Mouse (Mus musculus) lung, adult 2 months (tissue): Measurements from ENCODE around the gene Retnlb. TPM values are rescaled to one million over a fixed set of nuclear protein-coding genes. Genes with fewer than 3 reads are reported as not detected.

Experiments
- DNase-seq: peaks from one replicate; pipeline ENCODE4 v3.0.0; 2022
- H3K4me1 ChIP-seq: fragments of 200-500 bp; 2 replicates; pipeline ENCODE4 v1.6.1; 2011; ENCODE audit warnings: low read length; ENCODE audit not compliant: control insufficient read depth, insufficient read depth
- H3K4me3 ChIP-seq: fragments of 200-500 bp; replicated peaks from 2 replicates; pipeline ENCODE3; 2011; ENCODE audit warnings: low read depth, mild to moderate bottlenecking, control low read depth, low read length; ENCODE audit errors: extremely low read depth
- CTCF ChIP-seq: fragments of 200-500 bp; IDR thresholded peaks from 2 replicates; pipeline ENCODE4 v1.5.1; 2011; ENCODE audit warnings: mild to moderate bottlenecking, low read length, control low read depth; ENCODE audit not compliant: insufficient read depth
- POLR2A ChIP-seq: fragments of 200-500 bp; IDR thresholded peaks from 2 replicates; pipeline ENCODE4 v1.6.1; 2011; ENCODE audit warnings: low read depth, mild to moderate bottlenecking, control low read depth, low read length, borderline replicate concordance; ENCODE audit errors: extremely low read depth
- WGBS: fragments of 180-500 bp; shearing (Covaris S2); methylation state at CpG from one replicate; pipeline ENCODE4 v1.1.7; 2018; 5-methylcytosine and 5-hydroxymethylcytosine counted together
- polyA plus RNA-seq: library from polyadenylated mRNA; depleted of rRNA; stranded (reverse); fragments of >200 nt; gene quantifications from 2 replicates; pipeline ENCODE4 v1.2.3, GENCODE M21; 2012; rRNA removed

Gene Retnlb
- polyA plus RNA-seq: not detected in 2 replicates

GRCm38 (mm10) chr16:48816695-48817094 is at the start of gene Retnlb:
TSS of gene Retnlb (plus strand) at chr16:48816856.
- Histone ChIP-seq H3K4me3 (no peak within 1 kb of the TSS), H3K4me1 (no peaks in the 10 kb centered on the region)
- no peak for DNase-seq
- 91% methylated on average over 2 of the region's 2 CpGs for WGBS
- TF ChIP-seq POLR2A (no peak), CTCF (no peak)

DNA sequence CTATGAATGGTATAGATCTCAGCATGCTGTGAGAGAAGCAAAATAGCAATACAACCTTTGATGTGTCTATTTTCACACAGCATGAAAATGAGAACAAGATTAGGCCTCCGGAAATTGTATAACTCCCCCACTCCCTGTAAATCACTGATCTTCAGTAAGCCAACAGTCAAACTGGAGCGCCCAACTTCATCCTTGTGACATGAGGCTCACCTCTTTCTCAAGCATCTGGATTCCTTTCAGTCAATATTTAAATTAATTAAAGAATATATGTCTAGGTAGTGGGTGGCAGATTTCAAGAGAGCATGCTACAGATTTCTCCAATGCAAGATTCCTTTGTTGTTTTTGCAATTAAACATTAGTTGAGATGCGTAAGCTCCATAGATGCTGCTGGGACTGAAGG is 47.5 kb upstream of the Retnlb start:
- 90% methylated on average over 3 of the region's 3 CpGs for WGBS
- DNase-seq: no peak
- Histone ChIP-seq H3K4me1 (no peaks in the 10 kb centered on the region), H3K4me3 (no peak overlapping the region)
- TF ChIP-seq POLR2A (no peak), CTCF (no peak)

DNA sequence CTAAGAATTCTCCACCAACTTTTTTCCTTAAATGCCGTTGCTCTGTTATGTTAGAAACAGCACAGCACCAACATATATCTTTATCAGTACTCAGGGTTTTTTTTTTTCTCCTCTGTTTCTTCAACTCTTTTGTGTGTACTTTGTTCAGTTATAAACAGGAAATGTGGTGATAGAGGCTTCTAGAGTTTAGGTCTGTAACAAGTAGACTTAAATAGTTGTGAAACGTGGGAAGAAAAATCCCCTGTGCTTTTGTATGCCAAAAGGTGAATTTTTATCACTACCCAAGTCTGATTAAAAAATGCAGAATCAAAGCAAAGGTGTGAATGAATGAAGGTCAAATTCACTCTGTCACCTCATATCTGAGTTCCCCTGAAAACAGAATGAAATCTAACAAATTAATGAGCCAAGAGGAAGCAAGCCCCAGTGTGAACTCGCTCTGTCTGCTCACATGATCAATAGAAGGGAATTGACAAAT is 44.6 kb upstream of the Retnlb start, which contains the start of gene Trat1:
Gene Trat1 (minus strand): TSS at position 51 of the 475 bp plus-strand sequence.
- 51% methylated on average over 3 of the region's 3 CpGs for WGBS
- H3K4me3 ChIP-seq: no peak within 1 kb of the TSS
- no peaks in the 10 kb centered on the region for H3K4me1 ChIP-seq
- no peak for DNase-seq
- TF ChIP-seq POLR2A (no peak), CTCF (no peak)

DNA sequence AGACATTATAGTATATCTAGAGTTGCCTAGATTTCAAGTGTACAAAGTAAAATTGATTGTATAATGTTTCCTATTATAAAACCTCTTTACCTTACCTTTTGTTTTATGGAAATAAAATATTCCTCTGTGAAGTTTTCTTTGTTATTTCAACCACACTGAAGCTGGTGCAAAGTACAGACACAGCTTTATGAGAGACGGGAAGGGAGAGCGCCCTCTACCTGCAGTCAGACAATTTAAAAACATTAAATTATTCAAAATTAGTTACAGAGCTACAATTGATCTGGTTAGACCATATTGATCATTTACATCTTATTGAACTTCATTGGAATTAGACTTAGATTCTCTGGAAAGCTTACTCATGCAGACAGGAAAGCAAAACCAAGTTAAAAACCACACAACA is 39.4 kb upstream of the Retnlb start:
- Histone ChIP-seq H3K4me1 (no peaks in the 10 kb centered on the region), H3K4me3 (no peak overlapping the region)
- DNase-seq: no peak
- WGBS: 55% methylated on average over 2 of the region's 2 CpGs
- no peak for TF ChIP-seq CTCF
- no peak for TF ChIP-seq POLR2A

GRCm38 (mm10) chr16:48786258-48786657 is 30.4 kb upstream of the Retnlb start:
- TF ChIP-seq CTCF: no peak
- TF ChIP-seq POLR2A: no peak
- H3K4me3 ChIP-seq: no peak overlapping the region
- DNase-seq: no peak
- WGBS: 57% methylated on average over 3 of the region's 3 CpGs
- no peaks in the 10 kb centered on the region for H3K4me1 ChIP-seq

- no peak for DNase-seq
- 46% methylated on average over 4 of the region's 4 CpGs for WGBS
- TF ChIP-seq CTCF: no peak
- TF ChIP-seq POLR2A: no peak
- H3K4me1 ChIP-seq: no peaks in the 10 kb centered on the region
- H3K4me3 ChIP-seq: no peak overlapping the region
Observed at GRCm38 (mm10) chr16:48788704-48789185, 27.9 kb upstream of the Retnlb start.

- 44% methylated on average over 3 of the region's 3 CpGs for WGBS
- no peaks in the 10 kb centered on the region for H3K4me1 ChIP-seq
- TF ChIP-seq POLR2A (no peak), CTCF (no peak)
- no peak overlapping the region for H3K4me3 ChIP-seq
- no peak for DNase-seq
Observed at GRCm38 (mm10) chr16:48798285-48798684, 18.4 kb upstream of the Retnlb start.

DNA sequence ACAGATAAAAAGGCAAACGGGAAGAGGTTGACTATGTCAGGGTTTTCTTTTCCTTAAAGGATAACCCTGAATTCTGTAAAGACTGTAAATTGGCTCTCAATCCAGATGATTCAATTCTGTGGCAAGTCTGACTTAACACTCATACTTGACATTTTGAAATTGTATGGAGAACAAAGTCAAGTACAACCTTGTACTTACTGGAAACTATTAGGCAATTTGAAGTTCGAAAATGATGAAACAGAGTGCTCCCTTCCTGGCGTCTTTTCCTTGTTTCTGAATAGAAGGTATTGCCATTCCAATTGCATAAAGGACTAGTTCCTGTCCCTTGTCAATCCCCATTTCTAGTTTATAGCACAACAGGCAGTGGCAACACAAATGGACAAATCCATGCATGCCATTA is 17.2 kb upstream of the Retnlb start:
- TF ChIP-seq POLR2A (no peak), CTCF (no peak)
- H3K4me1 ChIP-seq: no peaks in the 10 kb centered on the region

GRCm38 (mm10) chr16:48800906-48801305 is 15.8 kb upstream of the Retnlb start:
- Histone ChIP-seq H3K4me1 (no peaks in the 10 kb centered on the region), H3K4me3 (no peak overlapping the region)
- no peak for DNase-seq
- TF ChIP-seq POLR2A (no peak), CTCF (no peak)
- WGBS: 78% methylated on average over 2 of the region's 2 CpGs

More for the DNA sequence above, 17.2 kb upstream of the Retnlb start:
- H3K4me3 ChIP-seq: no peak overlapping the region
- no peak for DNase-seq
- WGBS: 60% methylated on average over 3 of the region's 3 CpGs

DNA sequence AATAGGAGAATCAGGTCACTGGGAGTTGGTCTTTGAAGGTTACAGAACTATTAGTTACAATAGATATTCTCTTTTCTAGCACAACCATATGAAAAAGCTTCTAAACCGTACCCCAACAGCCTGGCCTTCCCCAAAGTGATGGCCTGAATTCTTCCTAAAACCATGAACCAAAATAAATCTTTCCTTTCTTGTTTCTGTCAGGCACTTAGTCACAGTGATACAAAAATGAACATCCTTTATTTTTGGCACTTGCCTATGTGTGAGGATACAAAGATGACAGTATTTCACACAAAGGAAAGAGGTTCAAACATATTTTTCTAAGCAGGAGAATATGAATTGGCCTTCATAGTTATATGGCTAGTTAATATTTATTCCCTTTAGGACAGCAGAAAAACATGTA is 11.2 kb upstream of the Retnlb start:
- no peak for DNase-seq
- WGBS: 65% methylated on average over 1 of the region's 1 CpGs
- Histone ChIP-seq H3K4me3 (no peak overlapping the region), H3K4me1 (no peaks in the 10 kb centered on the region)
- no peak for TF ChIP-seq POLR2A
